Mouse (Mus musculus): ENCODE results near the gene Kcnk2. TPM values are rescaled to one million over a fixed set of nuclear protein-coding genes. Genes with fewer than 3 reads are reported as not detected.

Kcnk2 gene
- 37.1 TPM for polyA plus RNA-seq (2014; fragmentation: Illumina TruSeq; extraction: RNeasy Lipid Tissue Mini Kit (QIAGEN cat#74804))

DNA sequence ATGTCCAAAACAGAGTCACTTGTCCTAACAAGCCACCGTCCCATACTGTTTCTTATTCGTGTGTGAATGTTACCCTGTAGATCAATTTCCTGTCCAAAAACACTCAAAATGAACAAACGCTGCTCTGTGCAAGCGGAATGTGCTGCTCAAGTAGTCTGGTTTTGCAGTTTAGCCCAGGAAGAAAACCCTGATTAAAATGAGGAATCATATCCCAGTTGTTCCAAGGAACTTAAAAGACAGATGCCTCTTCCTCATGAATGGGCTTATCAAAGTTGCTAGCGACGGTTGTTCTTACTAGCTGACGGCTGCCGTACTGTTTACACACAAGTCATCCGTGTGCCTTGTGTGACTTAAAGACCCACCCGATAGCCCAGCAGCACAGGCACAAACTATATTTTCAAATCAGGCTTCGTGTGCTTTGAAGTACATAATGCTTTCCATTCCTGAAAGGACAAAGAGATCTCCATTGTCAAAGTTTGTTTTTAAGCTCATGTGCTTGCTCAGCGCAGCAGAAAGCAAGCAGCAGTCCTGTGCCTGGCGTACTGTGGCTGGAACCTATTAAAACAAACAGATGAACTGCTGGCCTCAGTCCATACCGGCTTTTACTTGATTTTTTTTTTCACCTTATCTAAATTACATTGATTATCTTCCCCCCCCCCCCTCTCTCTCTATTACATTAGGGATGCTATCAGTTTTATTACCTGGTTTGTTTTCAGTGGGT lies at the start of gene Kcnk2:
Kcnk2 (minus strand) TSS at position 51 of the 721 bp plus-strand sequence.

All from ovary, adult 10 weeks (tissue).